In the genomic region with DNA sequence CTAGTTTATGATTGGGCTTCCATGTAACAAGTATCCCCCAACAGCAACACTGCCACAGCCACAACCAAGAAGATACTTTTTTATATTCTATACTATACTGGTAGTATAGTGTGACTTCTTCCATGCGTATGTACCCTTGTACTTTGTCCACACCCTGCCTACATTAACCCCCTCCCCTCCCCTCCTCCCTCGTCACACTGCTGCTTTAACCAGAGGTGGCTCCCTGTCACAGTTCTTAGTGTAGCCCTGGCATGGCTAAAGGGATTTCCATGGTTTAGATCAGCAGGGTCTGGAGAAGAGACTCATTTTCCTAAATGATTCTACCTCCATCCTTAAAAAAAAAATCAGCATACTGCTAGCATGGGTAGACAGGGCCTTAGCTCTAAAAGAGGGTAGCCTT, we compare ENCODE assay signal across 23 mouse cellular contexts.
DNase-seq lines count a peak whose midpoint lies in the region; ATAC-seq and TF ChIP-seq lines count a peak whose summit lies in the region.
"Had no signal": no experiment of that assay in that cellular context is flagged by ENCODE, and none has a peak within 500 bp of the region (broad histone marks: within the 10 kb centered on the region; RNA-seq: fewer than 3 reads in every experiment).

No protein-coding gene starts in this region.

- no peak overlapping the region for H3K4me2 ChIP-seq in heart, embryonic 12.5 days
- no peak overlapping the region for H3K4me2 ChIP-seq in midbrain, embryonic 11.5 days
- H3K4me2 ChIP-seq in midbrain, embryonic 13.5 days (replicated peaks) = no peak overlapping the region
- no peak overlapping the region for H3K4me2 ChIP-seq in midbrain, postnatal 0 days (ENCODE audit: low read depth, low read length, poor library complexity, severe bottlenecking)
- H3K4me2 ChIP-seq: embryonic facial prominence, embryonic 13.5 days; embryonic facial prominence, embryonic 15.5 days; forebrain, embryonic 12.5 days had no signal

- H3K4me3 ChIP-seq in heart, embryonic 12.5 days = no peak overlapping the region
- H3K4me3 ChIP-seq in midbrain, embryonic 11.5 days (ENCODE audit: low read depth, low read length) = no peak overlapping the region
- no peak overlapping the region for H3K4me3 ChIP-seq in midbrain, embryonic 10.5 days
- H3K4me3 ChIP-seq in midbrain, embryonic 13.5 days (replicated peaks) = no peak overlapping the region
- H3K4me3 ChIP-seq in midbrain, postnatal 0 days (ENCODE audit: low read depth, low read length) = no peak overlapping the region
- H3K4me3 ChIP-seq: embryonic facial prominence, embryonic 13.5 days; embryonic facial prominence, embryonic 15.5 days; erythroblast, embryonic 14.5 days; forebrain, embryonic 10.5 days; forebrain, embryonic 12.5 days had no signal

- H3K36me3 ChIP-seq in heart, embryonic 12.5 days = no peaks in the 10 kb centered on the region
- no peaks in the 10 kb centered on the region for H3K36me3 ChIP-seq in midbrain, embryonic 11.5 days (ENCODE audit: control insufficient read depth, insufficient read depth, low read length)
- H3K36me3 ChIP-seq in midbrain, embryonic 10.5 days = no peaks in the 10 kb centered on the region
- no peaks in the 10 kb centered on the region for H3K36me3 ChIP-seq in midbrain, embryonic 13.5 days
- no peaks in the 10 kb centered on the region for H3K36me3 ChIP-seq in midbrain, postnatal 0 days (ENCODE audit: insufficient read depth, low read length)
- H3K36me3 ChIP-seq: embryonic facial prominence, embryonic 13.5 days; embryonic facial prominence, embryonic 15.5 days; forebrain, embryonic 10.5 days; forebrain, embryonic 12.5 days had no signal

- no peaks in the 10 kb centered on the region for H3K9me3 ChIP-seq in heart, embryonic 12.5 days (replicated peaks)
- no peaks in the 10 kb centered on the region for H3K9me3 ChIP-seq in midbrain, embryonic 11.5 days (ENCODE audit: control insufficient read depth, low read length)
- H3K9me3 ChIP-seq in midbrain, embryonic 10.5 days (replicated peaks) = no peaks in the 10 kb centered on the region
- no peaks in the 10 kb centered on the region for H3K9me3 ChIP-seq in midbrain, embryonic 13.5 days
- H3K9me3 ChIP-seq in midbrain, postnatal 0 days (ENCODE audit: low read length) = no peaks in the 10 kb centered on the region
- H3K9me3 ChIP-seq: embryonic facial prominence, embryonic 13.5 days; embryonic facial prominence, embryonic 15.5 days; forebrain, embryonic 10.5 days; forebrain, embryonic 12.5 days had no signal

- DNase-seq in heart, adult 11 months = peak; percentile 73
- no peak for DNase-seq in midbrain, embryonic 11.5 days (ENCODE audit: low spot score, missing footprints)
- DNase-seq in midbrain, embryonic 10.5 days (ENCODE audit: low spot score) = no peak
- no peak for DNase-seq in midbrain, postnatal 0 days (ENCODE audit: low spot score)
- DNase-seq: adrenal gland, adult 2 months; adrenal gland, postnatal 10 days; adrenal gland, postnatal 25 days; cerebellum, adult 11 months; cerebellum, adult 18-20 months; cerebellum, adult 8-10 months; cerebellum, adult 9-11 months; cerebellum, postnatal 14 days; cerebellum, postnatal 36 days; embryo, embryonic 11 days had no signal

- no peak overlapping the region for H3K27ac ChIP-seq in heart, embryonic 12.5 days (ENCODE audit: poor library complexity, severe bottlenecking)
- no peak overlapping the region for H3K27ac ChIP-seq in midbrain, embryonic 11.5 days (ENCODE audit: low read depth, low read length)
- no peak overlapping the region for H3K27ac ChIP-seq in midbrain, embryonic 10.5 days (replicated peaks)
- no peak overlapping the region for H3K27ac ChIP-seq in midbrain, embryonic 13.5 days
- no peak overlapping the region for H3K27ac ChIP-seq in midbrain, postnatal 0 days (ENCODE audit: low read depth, low read length)
- H3K27ac ChIP-seq: embryonic facial prominence, embryonic 13.5 days; embryonic facial prominence, embryonic 15.5 days; forebrain, embryonic 10.5 days; forebrain, embryonic 12.5 days had no signal

- ATAC-seq in heart, embryonic 12.5 days (ENCODE audit: insufficient number of reproducible peaks, low FRiP score) = no peak
- peak; percentile 57; the same call in 1 of the 2 replicates for ATAC-seq in midbrain, embryonic 11.5 days (ENCODE audit: low FRiP score)
- peak; percentile 56 for ATAC-seq in midbrain, embryonic 13.5 days
- ATAC-seq in midbrain, postnatal 0 days (ENCODE audit: low FRiP score) = no peak
- ATAC-seq: forebrain, embryonic 14.5 days; forebrain, embryonic 16.5 days had no signal

- WGBS in heart, embryonic 12.5 days = 68% methylated on average over 2 of the region's 2 CpGs
- 44% methylated on average over 2 of the region's 2 CpGs for whole genome bisulfite sequencing in midbrain, embryonic 11.5 days
- WGBS in midbrain, embryonic 10.5 days = 58% methylated on average over 2 of the region's 2 CpGs
- 45% methylated on average over 2 of the region's 2 CpGs for WGBS in midbrain, embryonic 13.5 days
- WGBS in midbrain, postnatal 0 days = 41% methylated on average over 2 of the region's 2 CpGs

- H3K4me1 ChIP-seq in heart, embryonic 12.5 days (replicated peaks) = no peaks in the 10 kb centered on the region
- no peaks in the 10 kb centered on the region for H3K4me1 ChIP-seq in midbrain, embryonic 11.5 days (ENCODE audit: control insufficient read depth, insufficient read depth, low read length)
- H3K4me1 ChIP-seq in midbrain, embryonic 10.5 days = peaks cover 6% of the 10 kb centered on the region; the same call in 1 of the 2 replicates
- H3K4me1 ChIP-seq in midbrain, embryonic 13.5 days (replicated peaks) = 0 out of 2 replicates have a peak, but pooled peaks cover 4% of the 10 kb centered on the region
- no peaks in the 10 kb centered on the region for H3K4me1 ChIP-seq in midbrain, postnatal 0 days (ENCODE audit: insufficient read depth, low read length)

- no peak for TF ChIP-seq CTCF in midbrain, postnatal 0 days (IDR thresholded peaks at IDR 0.05)

- no peak overlapping the region for H3K9ac ChIP-seq in heart, embryonic 12.5 days
- no peak overlapping the region for H3K9ac ChIP-seq in midbrain, embryonic 11.5 days (ENCODE audit: low read length)
- no peak overlapping the region for H3K9ac ChIP-seq in midbrain, embryonic 13.5 days (replicated peaks)
- no peak overlapping the region for H3K9ac ChIP-seq in midbrain, postnatal 0 days (replicated peaks; ENCODE audit: low read length, poor library complexity, severe bottlenecking)
- H3K9ac ChIP-seq: embryonic facial prominence, embryonic 13.5 days; embryonic facial prominence, embryonic 15.5 days; forebrain, embryonic 12.5 days had no signal

- H3K27me3 ChIP-seq in heart, embryonic 12.5 days (replicated peaks) = no peaks in the 10 kb centered on the region
- no peaks in the 10 kb centered on the region for H3K27me3 ChIP-seq in midbrain, embryonic 11.5 days (ENCODE audit: control insufficient read depth, insufficient read depth, low read length)
- no peaks in the 10 kb centered on the region for H3K27me3 ChIP-seq in midbrain, embryonic 10.5 days (ENCODE audit: low read depth, poor library complexity, severe bottlenecking)
- H3K27me3 ChIP-seq in midbrain, embryonic 13.5 days = no peaks in the 10 kb centered on the region
- no peaks in the 10 kb centered on the region for H3K27me3 ChIP-seq in midbrain, postnatal 0 days (ENCODE audit: insufficient read depth, low read length)
- H3K27me3 ChIP-seq: embryonic facial prominence, embryonic 13.5 days; embryonic facial prominence, embryonic 15.5 days; forebrain, embryonic 12.5 days had no signal

Comparison
In these comparisons a context has a peak if more than half of its experiments do, and no peak if none do; other contexts are left out.
1. ATAC-seq: peak in midbrain, embryonic 11.5 days (single experiment) and midbrain, embryonic 13.5 days (single experiment); none in heart, embryonic 12.5 days (single experiment) and midbrain, postnatal 0 days (single experiment).